Mouse (Mus musculus): Measurements from ENCODE around the gene Majin.

The Majin gene

DNA sequence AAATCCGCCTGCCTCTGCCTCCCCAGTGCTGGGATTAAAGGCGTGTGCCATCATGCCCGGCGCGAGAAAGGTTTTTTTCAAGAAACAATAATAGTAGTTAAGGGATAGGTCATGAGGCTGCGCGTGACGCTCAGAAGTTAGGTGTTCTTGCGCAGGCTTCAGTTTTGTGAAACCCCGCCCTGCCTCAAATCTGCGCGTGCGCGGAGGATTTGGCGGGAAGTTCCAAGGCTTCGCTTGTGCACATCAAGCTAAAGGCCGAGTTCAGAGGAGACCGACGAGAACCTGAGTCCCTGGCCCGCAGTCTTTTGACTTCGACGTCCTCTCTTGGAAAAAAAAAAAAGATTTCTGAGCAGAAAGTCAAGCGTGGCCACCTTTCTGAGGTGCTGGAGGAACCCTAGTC lies at the start of gene Majin:
Gene Majin (plus strand): TSS at position 258 of the 400 bp plus-strand sequence.
- DNase-seq (ENCODE audit: low spot score): no peak

DNA sequence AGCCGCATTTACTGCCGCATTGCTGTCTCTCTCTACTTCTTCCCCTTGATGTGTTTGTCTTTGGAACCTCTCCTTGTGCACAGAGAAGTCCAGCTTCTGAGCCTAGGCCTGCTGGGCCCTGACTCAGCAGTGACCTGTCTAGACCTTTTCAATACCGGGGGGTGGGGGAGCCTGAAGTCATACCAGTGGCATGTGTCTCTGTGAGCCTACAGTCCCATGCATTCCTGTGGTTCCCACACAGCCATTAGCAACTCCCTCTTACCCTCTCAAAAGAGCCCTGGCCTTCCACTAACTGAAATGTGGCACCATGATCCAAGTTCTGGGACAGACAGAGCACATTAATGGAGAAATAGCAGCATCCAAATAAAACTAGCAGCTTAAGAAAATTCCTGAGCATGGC lies 47.8 kb upstream of the Majin start:
- DNase-seq (ENCODE audit: low spot score): no peak

DNA sequence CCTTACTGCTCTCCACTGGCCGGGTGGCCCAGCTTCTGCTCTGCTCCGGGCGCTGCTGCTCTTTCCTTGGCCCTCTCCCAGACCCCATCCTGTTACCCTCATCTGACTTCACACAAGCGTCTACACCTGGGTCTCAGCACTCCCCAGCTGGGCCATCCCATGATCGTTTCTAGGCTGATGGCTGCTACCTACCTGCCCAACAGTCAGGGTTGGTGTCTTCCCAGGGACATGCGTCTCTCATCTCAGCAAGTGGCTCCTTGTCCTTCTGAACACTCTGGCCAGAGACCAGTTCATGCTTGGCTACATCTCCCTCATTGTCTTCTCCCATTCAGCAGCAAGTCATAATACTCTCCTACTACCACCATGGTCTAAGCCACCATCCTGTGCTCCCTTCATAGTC lies 44.5 kb upstream of the Majin start:
- no peak for DNase-seq (ENCODE audit: low spot score)

DNA sequence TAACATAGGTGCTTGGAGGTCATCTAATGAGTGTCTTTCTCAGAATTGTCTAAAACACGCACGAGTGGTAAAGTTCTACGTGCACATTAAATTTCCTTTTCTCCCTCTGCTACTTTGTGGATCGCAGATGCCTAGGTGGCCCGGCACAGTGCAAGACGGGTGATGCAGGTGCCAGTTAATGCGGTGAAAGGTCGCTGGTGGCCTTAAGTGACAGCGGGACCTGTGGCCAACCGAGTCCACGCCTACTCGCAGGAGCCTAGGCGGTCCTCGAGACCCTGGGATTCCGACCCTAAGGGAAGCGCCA lies 43.9 kb upstream of the Majin start:
- no peak for DNase-seq (ENCODE audit: low spot score)

DNA sequence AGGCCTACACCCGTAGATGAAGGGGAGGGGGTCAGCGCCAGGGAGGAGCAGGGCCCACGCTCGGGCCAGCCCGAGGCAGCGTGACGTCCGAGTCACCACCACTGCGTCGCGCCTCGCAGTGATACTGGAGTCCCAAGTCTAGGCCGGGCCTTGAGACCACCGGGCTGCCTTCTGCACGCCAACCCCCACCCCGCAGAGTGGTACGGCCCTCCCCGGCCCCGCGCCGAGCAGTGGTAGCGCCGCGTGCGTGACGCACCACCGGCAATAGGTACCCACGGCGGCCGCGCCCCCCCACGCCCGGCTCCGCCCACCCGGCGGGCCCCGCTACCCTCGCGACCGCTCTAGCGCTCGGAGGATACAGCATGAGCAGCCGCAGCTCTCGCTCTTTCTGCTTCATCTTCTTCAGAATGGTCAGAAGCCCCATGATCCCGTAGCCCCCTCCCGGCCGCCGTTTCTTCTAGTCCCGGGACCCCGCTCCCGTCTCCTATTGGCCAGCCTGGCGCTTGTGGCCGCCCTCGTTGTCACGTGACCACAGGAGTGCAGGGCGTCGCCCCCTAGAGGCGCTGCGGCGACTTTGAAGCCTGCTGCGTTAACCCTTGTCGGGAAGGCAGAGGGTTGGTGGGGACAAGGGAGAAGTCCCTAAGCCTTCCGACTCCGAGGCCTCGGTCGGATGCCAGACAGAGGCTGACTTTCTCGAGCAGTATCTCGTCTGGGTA lies 43.4 kb upstream of the Majin start, which contains the start of gene Batf2:
Gene Batf2 (plus strand): TSS at position 306 of the 716 bp plus-strand sequence.
- peak; percentile 97 for DNase-seq (ENCODE audit: low spot score)

DNA sequence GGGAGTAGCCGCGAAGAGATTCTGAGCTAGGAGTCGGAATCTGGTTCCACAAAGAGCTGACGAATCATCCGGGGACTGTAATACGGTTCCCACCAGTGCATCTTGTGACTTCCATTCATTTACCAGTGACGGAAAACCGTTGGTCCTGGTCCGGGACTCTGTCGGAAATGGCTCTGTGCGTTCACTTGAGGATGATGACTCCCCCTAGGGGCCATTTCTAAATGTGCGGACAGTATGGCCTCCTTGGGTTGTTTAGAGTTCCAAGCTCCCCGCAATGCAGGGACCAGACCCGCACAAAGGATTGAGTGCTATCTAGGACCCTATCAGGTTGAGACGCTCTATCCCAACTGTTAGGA lies 42.8 kb upstream of the Majin start, which contains the start of gene Arl2:
Gene Arl2 (minus strand): TSS at position 155 of the 356 bp plus-strand sequence.
- DNase-seq (ENCODE audit: low spot score): peak; percentile 96

DNA sequence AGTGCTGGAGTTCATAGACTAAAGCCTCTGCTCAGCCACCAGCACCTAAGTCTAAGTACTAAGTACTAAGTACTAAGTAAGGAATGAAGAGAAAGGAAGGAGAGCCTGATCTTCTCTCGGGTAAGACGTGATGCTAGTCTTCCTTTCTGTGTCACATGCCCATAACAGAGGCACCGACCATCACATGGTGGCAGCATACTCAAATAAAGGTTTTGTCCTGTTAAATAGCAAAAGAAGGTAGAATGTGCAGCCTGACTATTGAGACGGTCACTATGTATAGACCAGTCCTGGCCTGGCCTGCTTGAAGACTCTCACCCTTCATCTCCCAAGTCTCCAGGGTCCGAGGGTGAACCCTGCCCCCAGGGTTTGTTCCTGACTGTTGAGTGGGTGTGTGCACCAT lies 39.3 kb upstream of the Majin start:
- no peak for DNase-seq (ENCODE audit: low spot score)

DNA sequence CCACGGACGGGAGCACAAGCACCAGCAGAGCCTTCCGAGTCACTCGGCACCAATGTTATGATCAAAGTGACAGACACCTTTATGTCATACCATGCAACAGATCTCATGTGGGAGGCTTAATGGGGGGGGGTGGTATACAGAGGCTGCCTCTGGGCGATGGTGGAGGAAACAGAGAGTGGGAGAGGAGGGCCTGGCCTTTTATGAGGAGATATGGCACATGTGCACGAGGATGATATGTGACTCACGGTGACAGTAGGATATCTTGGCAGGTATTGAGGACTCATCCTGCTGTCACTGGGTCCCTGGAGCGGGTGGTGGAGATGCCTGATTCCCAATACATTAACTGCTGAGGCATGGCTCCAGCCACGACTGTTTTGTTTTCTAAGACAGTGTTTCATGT lies 29.0 kb upstream of the Majin start:
- DNase-seq (ENCODE audit: low spot score): no peak

DNA sequence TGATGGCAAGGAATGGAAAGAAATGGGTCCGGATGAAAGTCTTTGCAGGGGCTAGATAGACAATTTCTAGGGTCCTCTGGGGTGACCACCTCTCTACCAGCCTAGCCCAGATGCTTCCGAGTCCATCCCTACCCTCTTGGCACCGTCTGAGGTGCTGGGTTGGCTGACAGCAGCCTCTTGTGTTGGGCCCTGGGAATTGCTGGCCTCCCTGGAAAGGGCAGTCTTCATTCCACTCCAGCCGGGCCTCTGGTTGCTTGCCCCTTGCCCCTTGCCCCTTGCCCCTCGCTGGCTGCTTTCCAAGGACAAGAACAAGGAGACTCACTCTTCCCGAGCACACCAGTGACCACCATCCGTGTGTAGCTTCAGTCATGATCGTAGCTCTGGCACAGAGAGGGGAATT lies 27.8 kb upstream of the Majin start:
- DNase-seq (ENCODE audit: low spot score): peak; percentile 31

DNA sequence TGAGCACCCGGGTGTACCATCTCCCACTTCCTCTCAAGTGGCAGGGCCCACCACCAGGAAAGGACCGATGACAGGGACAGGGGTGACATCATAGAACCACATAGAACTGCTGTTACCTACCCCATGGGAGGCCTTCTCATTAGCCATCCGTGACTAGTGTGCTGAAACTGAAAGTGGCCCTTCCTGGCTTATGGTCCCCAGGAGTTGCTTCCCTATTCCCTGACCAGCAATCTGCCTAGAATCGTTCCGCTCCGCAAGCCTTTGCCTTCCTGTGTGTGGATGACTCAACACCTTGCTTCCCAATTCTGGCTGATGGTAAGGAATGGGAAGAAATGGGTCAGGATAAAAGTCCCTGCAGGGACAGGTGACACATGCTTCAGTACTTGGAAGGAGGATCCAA lies 27.0 kb upstream of the Majin start:
- peak; percentile 49 for DNase-seq (ENCODE audit: low spot score)

DNA sequence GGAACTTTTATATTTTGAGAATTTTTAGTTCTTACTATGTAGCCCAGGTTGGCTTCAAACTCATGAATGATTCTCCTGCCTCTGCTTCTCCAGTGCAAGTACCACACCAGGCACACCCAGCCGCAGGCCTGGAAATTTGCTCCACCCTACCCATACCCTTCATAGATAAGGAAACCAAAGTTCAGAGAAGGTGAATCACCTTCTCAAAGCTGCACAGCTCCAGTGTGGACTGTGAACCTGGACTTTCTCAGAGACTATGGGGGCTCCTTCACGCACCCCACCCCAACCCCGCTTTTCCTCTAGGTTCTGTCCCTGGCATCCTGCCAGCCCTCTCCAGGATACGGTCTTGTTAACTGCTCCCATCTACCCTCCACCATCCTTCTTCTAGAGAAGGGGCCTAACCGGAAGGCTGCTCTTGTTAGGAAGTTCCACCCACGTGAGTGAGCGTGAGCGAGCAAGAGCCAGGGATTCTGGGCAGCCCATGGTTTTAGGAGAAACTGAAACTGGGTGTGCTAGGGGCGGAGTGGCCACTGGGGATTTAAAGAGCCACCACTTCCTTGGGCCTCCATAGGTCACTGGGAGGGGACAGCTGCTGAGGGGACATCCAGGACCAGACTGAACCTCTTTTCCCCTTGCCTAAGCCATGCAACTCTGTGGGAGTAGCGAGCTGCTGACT lies 20.2 kb upstream of the Majin start:
- no peak for DNase-seq (ENCODE audit: low spot score)

DNA sequence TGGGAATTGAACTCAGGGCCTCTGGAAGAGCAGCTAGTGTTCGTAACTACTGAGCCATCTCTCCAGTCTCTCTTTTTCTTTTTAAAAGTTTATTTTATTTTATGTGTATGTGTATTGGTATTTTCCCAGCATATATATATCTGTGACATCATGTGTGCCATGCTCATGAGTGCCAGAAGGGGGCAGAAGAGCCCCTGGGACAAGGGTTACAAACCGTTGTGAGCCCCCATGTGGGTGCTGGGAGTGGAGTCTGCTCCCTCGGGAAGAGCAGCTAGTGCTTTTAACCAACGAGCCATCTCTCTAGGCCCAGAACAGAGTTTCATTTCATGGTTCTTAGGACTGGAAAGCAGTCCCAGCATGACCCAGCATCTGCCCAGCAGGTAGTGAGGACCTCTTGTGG lies 17.4 kb upstream of the Majin start:
- no peak for DNase-seq (ENCODE audit: low spot score)

DNA sequence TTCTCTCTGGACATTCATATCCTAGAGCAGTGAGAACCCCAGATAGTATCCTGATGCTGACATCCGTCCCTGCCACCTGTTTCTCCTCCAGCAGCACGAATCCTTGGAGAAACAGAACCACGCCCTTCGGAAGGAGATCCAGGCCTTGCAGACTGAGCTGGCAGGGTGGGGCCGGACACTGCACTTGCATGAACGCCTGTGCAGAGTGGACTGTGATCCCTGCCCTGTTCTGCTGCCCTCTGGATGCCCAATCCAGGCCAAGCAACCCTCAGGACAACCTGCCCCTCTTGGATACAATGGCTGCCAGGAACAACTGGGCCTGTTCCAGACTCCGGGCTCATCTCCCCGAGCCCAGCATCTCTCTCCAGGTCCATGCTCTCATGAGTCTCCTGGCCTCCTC lies 13.0 kb upstream of the Majin start:
- DNase-seq (ENCODE audit: low spot score): no peak

DNA sequence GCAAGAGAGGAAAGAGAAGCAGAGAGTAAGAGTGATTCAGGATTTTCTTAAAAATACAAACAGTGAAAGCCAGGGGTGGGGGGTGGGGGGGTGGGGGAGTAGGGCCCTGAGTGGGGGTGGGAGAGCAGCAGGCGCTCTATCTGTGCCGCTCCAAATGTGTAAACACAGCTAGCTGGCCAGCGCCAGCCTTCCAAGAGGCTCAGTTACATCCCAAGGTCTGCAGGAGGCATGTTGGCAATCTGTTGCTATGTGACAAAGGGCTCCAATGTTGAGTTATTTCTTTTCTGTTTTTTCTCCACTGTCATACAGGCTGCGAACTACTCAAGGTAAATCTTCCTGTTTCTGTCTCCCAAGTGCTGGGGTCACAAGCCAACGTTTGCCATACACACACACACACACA lies 9.4 kb upstream of the Majin start:
- DNase-seq (ENCODE audit: low spot score): no peak

DNA sequence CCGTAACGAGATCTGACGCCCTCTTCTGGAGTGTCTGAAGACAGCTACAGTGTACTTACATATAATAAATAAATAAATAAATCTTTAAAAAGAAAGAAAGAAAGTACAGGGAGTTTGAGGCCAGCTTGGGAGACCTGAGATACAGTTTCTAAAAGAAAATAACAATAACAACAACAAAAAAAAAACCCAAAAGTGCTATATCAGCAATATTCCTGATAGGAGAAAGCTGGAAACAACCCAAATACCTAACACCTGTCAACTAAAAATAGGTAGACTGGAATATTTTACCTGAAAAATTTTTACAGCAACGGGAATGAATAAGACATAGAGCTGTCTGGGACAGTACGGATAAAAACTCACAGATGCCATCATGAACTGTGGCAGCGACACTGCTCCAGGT lies 5.4 kb upstream of the Majin start:
- no peak for DNase-seq (ENCODE audit: low spot score)

DNA sequence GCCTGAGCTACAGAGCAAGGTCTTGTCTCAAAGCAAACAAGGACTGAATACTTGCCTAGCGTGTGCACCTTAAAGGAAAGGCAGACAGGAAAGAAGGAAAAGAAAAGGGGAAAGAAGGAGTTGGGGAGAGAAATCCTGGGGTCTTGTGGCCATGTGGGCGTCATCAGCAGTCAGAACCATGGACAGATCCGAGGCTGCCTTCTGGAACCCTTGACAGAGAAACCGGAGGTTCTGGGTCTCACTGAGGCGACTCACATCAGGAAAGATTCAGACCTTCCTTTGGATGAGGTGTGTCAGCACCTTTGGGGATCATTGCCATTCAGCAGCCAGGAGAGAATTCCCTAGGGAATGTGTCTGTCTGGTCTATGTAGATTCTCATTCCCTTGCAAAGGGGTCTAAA lies 2.6 kb upstream of the Majin start:
- DNase-seq (ENCODE audit: low spot score): peak; percentile 42

DNA sequence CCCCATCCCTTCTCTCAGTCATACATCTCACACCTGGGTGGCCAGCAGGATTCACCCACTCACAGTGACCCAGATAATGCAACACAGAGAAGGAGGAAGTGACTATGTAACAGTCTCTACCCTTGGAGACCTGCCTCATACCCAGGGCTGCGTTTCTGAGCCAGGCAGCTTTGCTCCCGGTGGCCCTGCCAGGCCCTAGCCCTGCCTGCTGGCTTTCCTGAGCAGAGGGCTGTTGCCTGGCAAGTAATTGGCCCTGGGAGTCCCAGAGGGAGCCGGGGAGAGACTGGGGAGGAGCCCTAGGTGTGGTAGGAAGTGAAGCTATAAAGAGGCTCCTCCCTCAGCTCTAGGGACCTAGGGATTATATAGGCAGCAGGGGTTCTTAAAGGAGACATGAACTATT lies 1.7 kb upstream of the Majin start:
- peak; percentile 93 for DNase-seq (ENCODE audit: low spot score)

DNA sequence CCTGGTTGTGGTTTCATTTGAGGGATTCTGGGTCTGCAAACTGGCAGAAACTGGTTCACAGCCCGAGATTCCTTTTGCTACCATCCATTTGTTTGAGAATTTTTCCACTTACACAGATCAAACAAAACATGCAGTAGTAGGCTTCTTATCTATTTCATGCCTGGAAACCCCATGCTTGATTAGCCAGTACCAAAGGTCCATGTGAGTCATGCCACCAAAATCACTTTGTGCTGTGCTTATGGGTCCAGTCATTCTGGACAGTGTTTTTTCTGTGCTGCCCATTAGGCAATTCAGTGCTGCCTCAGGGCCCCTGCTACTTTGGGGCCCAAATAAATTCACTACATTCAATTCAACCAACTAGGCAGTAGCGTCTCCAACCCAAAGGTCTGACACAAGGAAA lies 20.1 kb downstream of the Majin start:
- no peak for DNase-seq (ENCODE audit: low spot score)

DNA sequence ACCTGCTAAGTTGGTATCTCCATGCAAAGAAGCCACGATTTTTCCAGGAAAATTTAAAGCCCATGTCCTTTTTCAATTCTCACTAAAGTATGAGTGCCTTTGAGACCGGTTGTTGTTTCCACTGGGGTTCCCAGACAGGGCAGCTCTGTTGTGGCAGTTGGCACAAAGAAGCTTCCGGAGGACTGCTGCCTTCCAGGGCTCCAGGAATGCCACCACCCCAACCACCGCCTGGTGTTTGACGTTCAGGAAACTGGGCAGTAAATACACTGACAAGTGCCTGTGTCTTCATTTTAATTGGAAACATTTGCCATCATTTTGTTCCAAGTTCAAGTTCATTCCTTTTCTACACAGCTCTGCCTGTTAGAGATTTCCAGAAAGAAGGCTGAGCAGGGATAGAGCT lies 22.5 kb downstream of the Majin start:
- no peak for DNase-seq (ENCODE audit: low spot score)

DNA sequence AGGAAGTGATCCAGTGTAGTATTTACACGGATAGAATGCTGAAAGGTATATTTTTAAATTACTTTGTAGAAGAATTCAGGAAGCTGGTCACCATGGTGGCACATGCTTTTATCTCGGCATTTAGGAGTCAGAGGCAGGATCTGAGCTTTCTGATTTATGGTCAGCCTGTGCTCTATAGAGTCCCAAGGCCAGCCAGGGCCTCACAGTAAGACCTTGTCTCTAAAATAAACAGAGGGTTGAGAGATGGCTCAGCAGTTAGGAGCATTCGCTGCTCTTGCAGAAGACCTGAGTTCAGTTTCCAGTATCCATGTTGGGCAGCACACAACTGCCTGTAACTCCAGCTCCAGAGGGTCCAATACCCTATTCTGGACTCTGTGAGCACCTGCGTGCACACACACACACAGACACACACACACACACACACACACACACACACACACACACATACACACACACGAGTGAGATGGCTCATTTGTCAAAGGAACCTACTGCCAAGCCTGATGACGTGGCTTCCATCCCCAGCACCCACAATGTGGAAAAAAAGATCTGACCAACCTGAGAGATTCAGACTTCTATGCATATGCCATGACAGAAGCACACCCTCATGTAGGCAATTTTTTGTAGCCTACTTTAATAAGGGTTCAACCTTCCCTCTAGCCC lies 32.0 kb downstream of the Majin start:
- no peak for DNase-seq (ENCODE audit: low spot score)

DNA sequence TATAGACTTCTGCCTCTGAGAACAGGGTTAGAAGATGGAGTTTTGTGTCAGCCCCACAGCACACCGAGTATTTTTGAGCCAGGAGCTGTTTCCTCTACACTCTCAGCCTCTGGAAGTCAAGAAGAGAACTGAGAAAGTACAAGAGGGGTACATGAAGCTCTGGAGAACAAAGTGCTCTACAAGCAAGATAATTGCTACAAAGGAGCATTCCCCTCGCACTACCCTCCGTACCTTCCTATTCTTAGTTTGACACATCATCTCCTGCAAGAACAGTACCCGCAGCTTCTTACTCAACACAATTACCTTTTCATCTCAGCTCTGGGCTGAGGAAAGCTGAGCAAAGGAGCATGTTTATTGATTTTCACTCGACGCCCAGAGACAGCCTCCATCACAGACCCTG lies 34.4 kb downstream of the Majin start:
- DNase-seq (ENCODE audit: low spot score): no peak

DNA sequence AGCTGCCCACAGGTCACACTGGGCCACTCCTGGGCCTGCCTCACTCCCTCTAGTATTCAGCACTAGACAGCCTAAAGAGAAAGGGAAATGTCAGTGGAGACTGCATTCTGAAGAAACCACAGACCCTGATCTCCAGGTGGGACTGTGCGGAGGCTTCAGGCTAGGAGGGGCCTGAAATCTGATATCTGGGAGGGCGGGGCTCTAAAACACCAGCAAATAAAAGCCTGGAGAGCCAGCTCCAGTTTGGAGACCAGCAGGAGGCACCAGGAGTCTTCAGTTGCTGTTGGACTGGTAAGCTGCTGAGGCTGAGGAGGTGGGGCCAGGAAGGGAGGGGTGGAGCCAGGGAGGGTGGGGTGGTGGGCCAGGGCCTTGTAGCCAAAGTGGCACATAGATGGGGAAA lies 41.9 kb downstream of the Majin start, which contains the start of gene Gpha2:
Gene Gpha2 (plus strand): TSS at position 246 of the 400 bp plus-strand sequence.
- no peak for DNase-seq (ENCODE audit: low spot score)

DNA sequence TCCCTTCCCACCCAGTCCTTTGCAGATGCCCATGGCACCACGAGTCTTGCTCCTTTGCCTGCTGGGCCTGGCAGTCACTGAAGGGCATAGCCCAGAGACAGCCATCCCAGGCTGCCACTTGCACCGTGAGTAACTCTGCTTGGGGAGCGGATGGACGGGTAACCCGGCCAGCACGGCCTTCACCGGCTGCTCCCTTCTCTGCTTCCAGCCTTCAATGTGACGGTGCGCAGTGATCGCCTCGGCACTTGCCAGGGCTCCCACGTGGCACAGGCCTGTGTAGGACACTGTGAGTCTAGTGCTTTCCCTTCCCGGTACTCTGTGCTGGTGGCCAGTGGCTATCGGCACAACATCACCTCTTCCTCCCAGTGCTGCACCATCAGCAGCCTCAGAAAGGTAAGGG lies 42.6 kb downstream of the Majin start:
- no peak for DNase-seq (ENCODE audit: low spot score)

DNA sequence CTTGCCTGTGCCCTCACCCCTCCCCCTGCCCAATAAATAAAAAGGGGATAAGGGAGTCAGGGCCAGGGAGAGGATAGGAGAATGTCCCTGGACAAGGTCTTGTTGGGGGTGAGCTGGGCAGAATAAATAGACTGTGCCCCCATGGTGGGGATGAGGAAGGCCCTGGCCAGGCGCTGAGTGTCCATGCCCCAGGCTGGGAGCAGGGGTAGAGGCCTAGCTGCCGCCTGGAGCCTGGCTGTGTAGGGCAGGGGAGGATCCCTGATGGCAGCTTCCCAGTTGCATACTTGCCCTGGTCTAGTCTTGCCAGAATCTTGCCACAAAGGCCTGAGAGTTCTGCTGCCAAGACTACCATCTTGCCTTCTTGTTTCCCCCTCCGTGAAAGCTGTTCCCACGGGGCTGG lies 43.7 kb downstream of the Majin start:
- no peak for DNase-seq (ENCODE audit: low spot score)

Measured in MN1 (cell line).